Comparison of ENCODE assay signal across 8 mouse cellular contexts in the genomic region with DNA sequence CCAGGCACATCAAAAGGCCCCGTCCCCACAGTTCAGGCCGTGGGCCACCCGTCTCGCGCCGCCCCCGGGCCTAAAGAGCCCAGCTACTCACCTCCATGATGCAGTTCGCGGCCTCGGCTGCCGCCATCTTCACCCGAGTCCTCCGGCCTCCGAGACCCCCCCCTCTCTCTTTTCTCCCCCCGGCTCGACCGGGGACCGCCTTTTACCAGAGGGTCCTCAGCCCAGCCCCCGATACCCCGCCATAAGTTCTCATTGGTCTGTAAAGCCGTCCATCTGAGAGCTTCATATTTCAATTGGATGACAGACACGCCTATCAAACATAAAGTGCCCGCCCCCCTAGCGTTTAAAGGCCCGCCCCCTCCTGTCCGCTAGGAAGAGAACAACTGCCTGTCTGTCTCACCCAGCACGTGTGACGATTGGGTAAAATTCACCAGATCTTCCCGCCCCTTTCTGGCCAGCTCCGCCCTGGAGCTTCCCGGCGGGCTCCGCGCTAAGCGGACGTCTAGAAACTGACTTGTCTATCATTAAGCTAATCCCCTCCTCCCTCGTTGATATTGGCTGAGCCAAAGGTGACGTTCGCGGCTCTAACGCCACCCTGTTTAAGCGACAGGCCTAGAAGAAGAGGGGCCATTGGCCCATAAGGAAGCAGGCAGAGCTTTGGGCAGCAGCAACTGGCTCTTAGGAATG. TPM values are rescaled to one million over a fixed set of nuclear protein-coding genes. Genes with fewer than 3 reads are reported as not detected.
A peak's percentile ranks its signal among the peaks of the same experiment; 100 is the strongest.
DNase-seq lines count a peak whose midpoint lies in the region; ATAC-seq lines count a peak whose summit lies in the region.

A gene (minus strand): TSS at position 377 of the 687 bp plus-strand sequence.

- peak; percentile 98 for DNase-seq in adipocyte (ENCODE audit: low spot score)
- DNase-seq in embryo, embryonic 10 days (ENCODE audit: low spot score): peak; percentile 99
- DNase-seq in gastrocnemius, postnatal 10 days: peak; percentile 91
- DNase-seq in induced T-regulatory cell, adult 2 months (ENCODE audit: low read depth): peak; percentile 99
- DNase-seq in left cerebral cortex, adult 9 months (ENCODE audit: low spot score in 2 of 2): peak; percentile 99 to 100
- peak; percentile 92 for DNase-seq in right cerebral cortex, postnatal 14 days
- DNase-seq in urinary bladder, postnatal 36 days (ENCODE audit: low spot score in 2 of 2): peak; percentile 97 to 98

- peak; percentile 79 for ATAC-seq in megakaryocyte progenitor cell, adult 5-6 weeks (replicated peaks; ENCODE audit: poor library complexity)

RNA-seq across cellular contexts. Expression of the gene that starts here (rescaled TPM):
- total RNA-seq in gastrocnemius, postnatal 10 days (2021): 100 to 1,000 TPM; 267 to 271 TPM
- total RNA-seq in megakaryocyte progenitor cell, adult 5-6 weeks (2015): 147 and 153 TPM in 2 replicates
- 113 and 135 TPM in 2 replicates for total RNA-seq in megakaryocyte progenitor cell, adult 5-6 weeks (2017)

Comparison
In these comparisons a context has a peak if more than half of its experiments do, and no peak if none do; other contexts are left out.
1. Peak in every context shown above with its lines: DNase-seq and ATAC-seq.